Mouse (Mus musculus): ENCODE measurements around the gene Bicd1. TPM values are rescaled to one million over a fixed set of nuclear protein-coding genes. Genes with fewer than 3 reads are reported as not detected.

Gene Bicd1
- polyA plus RNA-seq, 1 experiment from 2014 or later, result 48.7 TPM

DNA sequence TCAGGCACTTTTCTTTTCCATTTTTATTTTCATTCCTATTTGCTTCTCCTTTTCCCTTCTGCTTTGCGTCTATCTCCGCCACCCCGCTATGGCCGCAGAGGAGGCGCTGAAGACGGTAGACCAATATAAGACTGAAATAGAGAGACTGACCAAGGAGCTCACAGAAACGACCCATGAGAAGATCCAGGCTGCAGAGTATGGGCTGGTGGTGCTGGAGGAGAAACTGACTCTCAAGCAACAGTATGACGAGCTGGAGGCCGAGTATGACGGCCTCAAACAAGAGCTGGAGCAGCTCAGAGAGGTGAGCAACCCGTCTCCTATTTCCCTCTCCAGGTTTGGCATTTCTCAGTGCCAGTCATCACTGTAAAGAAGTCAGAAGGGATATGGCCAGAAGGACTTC, 655 bp downstream of the Bicd1 start:
- H3K9ac ChIP-seq (ENCODE audit: low read depth, low read length), result peak overlapping the region; percentile 75
- peak; percentile 67 for ATAC-seq
- H3K36me3 ChIP-seq (ENCODE audit: control insufficient read depth, insufficient read depth, low read length), result no peaks in the 10 kb centered on the region

DNA sequence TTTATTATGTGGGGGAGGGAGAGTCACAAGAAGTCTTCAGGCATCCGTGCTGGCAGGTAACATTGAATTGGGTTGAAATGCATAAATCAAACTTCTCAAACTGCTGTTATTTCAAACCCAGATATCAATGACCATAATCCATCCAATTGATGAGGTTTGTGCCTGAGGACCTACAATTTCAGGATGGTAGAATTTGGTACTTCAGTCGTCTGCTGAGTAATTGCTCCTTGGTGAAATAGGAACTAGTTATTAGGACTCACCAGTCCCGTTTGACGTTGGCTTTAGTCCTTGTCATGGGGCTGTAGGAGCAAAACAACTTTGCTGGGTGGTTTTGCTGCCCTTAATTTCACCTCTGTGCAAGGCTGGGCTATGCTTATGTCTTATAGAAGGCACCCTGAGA, 1.2 kb downstream of the Bicd1 start:
- Histone ChIP-seq H3K4me3 (ENCODE audit: low read depth, low read length) (peak overlapping the region; percentile 60), H3K9me3 (replicated peaks; ENCODE audit: control insufficient read depth, low read length, poor library complexity, severe bottlenecking) (no peaks in the 10 kb centered on the region), H3K4me1 (ENCODE audit: control insufficient read depth, insufficient read depth, low read length) (peaks cover 12% of the 10 kb centered on the region), H3K36me3 (ENCODE audit: control insufficient read depth, insufficient read depth, low read length) (no peaks in the 10 kb centered on the region), H3K9ac (ENCODE audit: low read depth, low read length) (peak overlapping the region; percentile 75), H3K27ac (ENCODE audit: low read length) (peak overlapping the region; percentile 89), H3K4me2 (ENCODE audit: low read length) (peak overlapping the region; percentile 66), H3K27me3 (ENCODE audit: control insufficient read depth, insufficient read depth, low read depth, low read length) (no peaks in the 10 kb centered on the region)
- WGBS, result 4% methylated on average over 4 of the region's 4 CpGs
- no peak for ATAC-seq

More for the DNA sequence above, 655 bp downstream of the Bicd1 start:
- peak overlapping the region; percentile 66 for H3K4me2 ChIP-seq (ENCODE audit: low read length)
- WGBS, result under 1% methylated on average over 11 of the region's 11 CpGs
- H3K4me3 ChIP-seq (ENCODE audit: low read depth, low read length), result peak overlapping the region; percentile 60
- peaks cover 12% of the 10 kb centered on the region for H3K4me1 ChIP-seq (ENCODE audit: control insufficient read depth, insufficient read depth, low read length)
- no peaks in the 10 kb centered on the region for H3K27me3 ChIP-seq (ENCODE audit: control insufficient read depth, insufficient read depth, low read depth, low read length)
- no peaks in the 10 kb centered on the region for H3K9me3 ChIP-seq (replicated peaks; ENCODE audit: control insufficient read depth, low read length, poor library complexity, severe bottlenecking)
- peak overlapping the region; percentile 89 for H3K27ac ChIP-seq (ENCODE audit: low read length)

DNA sequence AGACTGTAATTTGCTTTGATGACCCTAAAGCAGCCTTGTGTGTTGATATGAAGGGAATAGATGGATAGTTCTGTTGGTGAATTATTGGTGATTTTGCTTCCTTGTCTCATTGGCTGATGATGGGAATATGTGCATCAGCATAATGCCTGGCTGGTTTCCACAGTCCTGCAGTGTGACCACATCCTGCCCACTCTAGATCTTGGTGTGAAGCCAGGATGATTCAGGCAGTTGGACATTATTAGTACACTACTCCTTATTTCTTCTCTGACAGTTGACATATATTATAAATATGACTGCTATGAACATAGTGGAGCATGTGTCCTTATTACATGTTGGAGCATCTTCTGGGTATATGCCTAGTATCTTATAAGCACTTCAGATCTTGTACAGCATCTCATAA, 4.6 kb downstream of the Bicd1 start:
- H3K27ac ChIP-seq (ENCODE audit: low read length), result no peak overlapping the region

DNA sequence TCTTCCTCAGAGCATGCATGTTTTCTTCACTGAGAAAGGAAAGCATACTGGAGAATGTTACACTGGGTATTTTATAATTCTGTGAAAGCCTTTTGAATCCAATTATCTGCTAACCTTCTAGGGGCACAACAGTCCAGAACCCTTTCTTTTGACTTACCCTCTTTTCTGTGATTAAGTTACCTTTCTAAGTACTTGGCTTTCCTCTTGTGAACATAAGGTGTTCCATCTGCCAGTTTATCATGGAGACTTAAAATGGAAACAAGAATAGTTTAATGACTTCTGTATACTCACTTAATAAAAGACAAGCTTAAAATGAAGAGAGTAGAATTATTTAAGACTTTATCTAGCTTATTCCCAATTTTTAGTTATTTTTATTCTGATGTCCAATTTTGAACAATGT, 16.1 kb downstream of the Bicd1 start:
- H3K4me3 ChIP-seq (ENCODE audit: low read depth, low read length), result no peak overlapping the region
- no peak overlapping the region for H3K27ac ChIP-seq (ENCODE audit: low read length)
- H3K4me1 ChIP-seq (ENCODE audit: control insufficient read depth, insufficient read depth, low read length), result no peaks in the 10 kb centered on the region
- no peak overlapping the region for H3K9ac ChIP-seq (ENCODE audit: low read depth, low read length)
- no peaks in the 10 kb centered on the region for H3K36me3 ChIP-seq (ENCODE audit: control insufficient read depth, insufficient read depth, low read length)
- ATAC-seq, result no peak
- no peak overlapping the region for H3K4me2 ChIP-seq (ENCODE audit: low read length)
- no peaks in the 10 kb centered on the region for H3K9me3 ChIP-seq (replicated peaks; ENCODE audit: control insufficient read depth, low read length, poor library complexity, severe bottlenecking)
- no peaks in the 10 kb centered on the region for H3K27me3 ChIP-seq (ENCODE audit: control insufficient read depth, insufficient read depth, low read depth, low read length)

More for the DNA sequence above, 4.6 kb downstream of the Bicd1 start:
- ATAC-seq, result no peak
- Histone ChIP-seq H3K4me1 (ENCODE audit: control insufficient read depth, insufficient read depth, low read length) (peaks cover 11% of the 10 kb centered on the region), H3K36me3 (ENCODE audit: control insufficient read depth, insufficient read depth, low read length) (no peaks in the 10 kb centered on the region), H3K9me3 (replicated peaks; ENCODE audit: control insufficient read depth, low read length, poor library complexity, severe bottlenecking) (no peaks in the 10 kb centered on the region), H3K4me3 (ENCODE audit: low read depth, low read length) (no peak overlapping the region), H3K4me2 (ENCODE audit: low read length) (no peak overlapping the region), H3K27me3 (ENCODE audit: control insufficient read depth, insufficient read depth, low read depth, low read length) (no peaks in the 10 kb centered on the region), H3K9ac (ENCODE audit: low read depth, low read length) (no peak overlapping the region)

DNA sequence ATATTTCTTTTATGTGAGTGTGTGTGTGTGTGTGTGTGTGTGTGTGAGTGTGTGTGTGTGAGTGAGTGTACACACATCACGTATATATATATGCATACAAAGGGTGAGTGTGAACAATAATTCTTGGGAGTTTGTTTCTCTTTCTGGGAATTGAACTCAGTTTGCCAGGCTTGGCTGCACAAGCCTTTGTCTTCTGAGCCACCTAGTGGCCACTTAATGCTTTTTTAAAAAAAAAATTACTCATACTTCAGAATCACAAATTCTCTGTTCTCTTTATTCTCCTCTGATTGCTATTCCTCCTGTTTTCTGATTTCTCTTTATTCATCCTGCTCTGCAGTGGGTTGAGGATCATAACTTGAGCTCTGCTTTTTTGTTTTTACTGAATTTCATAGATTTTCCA, 30.5 kb downstream of the Bicd1 start:
- H3K36me3 ChIP-seq (ENCODE audit: control insufficient read depth, insufficient read depth, low read length), result peaks cover 8% of the 10 kb centered on the region; the same call in 1 of the 2 replicates
- H3K4me2 ChIP-seq (ENCODE audit: low read length), result no peak overlapping the region
- 78% methylated on average over 1 of the region's 1 CpGs for WGBS
- H3K9me3 ChIP-seq (replicated peaks; ENCODE audit: control insufficient read depth, low read length, poor library complexity, severe bottlenecking), result peaks cover 15% of the 10 kb centered on the region
- H3K27me3 ChIP-seq (ENCODE audit: control insufficient read depth, insufficient read depth, low read depth, low read length), result no peaks in the 10 kb centered on the region
- H3K4me1 ChIP-seq (ENCODE audit: control insufficient read depth, insufficient read depth, low read length), result no peaks in the 10 kb centered on the region; the same call in 1 of the 2 replicates
- H3K27ac ChIP-seq (ENCODE audit: low read length), result no peak overlapping the region
- no peak overlapping the region for H3K4me3 ChIP-seq (ENCODE audit: low read depth, low read length)
- no peak for ATAC-seq
- H3K9ac ChIP-seq (ENCODE audit: low read depth, low read length), result no peak overlapping the region

DNA sequence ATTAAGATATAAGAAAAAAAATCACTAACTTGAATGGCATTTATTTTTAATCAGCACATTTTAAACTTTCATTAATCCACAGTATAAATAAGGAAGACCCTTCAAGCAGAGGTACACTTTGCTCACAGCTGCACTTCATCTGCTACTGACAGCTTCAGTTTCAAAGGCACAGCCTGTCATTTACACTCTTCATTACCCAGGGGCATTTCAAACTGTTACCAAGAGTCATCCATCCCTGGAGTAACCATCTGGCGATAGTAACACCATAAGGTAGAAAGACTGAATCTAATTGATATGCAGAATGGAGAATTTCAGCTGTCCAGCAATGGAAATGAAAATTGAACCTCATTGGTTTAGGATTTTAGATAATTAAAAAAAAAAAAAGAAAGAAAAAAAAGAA, 34.2 kb downstream of the Bicd1 start:
- Histone ChIP-seq H3K4me3 (ENCODE audit: low read depth, low read length) (no peak overlapping the region), H3K9ac (ENCODE audit: low read depth, low read length) (no peak overlapping the region), H3K36me3 (ENCODE audit: control insufficient read depth, insufficient read depth, low read length) (no peaks in the 10 kb centered on the region), H3K4me1 (ENCODE audit: control insufficient read depth, insufficient read depth, low read length) (no peaks in the 10 kb centered on the region; the same call in 1 of the 2 replicates), H3K27me3 (ENCODE audit: control insufficient read depth, insufficient read depth, low read depth, low read length) (no peaks in the 10 kb centered on the region), H3K4me2 (ENCODE audit: low read length) (no peak overlapping the region), H3K9me3 (replicated peaks; ENCODE audit: control insufficient read depth, low read length, poor library complexity, severe bottlenecking) (no peaks in the 10 kb centered on the region), H3K27ac (ENCODE audit: low read length) (no peak overlapping the region)
- 15% methylated on average over 1 of the region's 1 CpGs for WGBS
- ATAC-seq, result peak; percentile 76

DNA sequence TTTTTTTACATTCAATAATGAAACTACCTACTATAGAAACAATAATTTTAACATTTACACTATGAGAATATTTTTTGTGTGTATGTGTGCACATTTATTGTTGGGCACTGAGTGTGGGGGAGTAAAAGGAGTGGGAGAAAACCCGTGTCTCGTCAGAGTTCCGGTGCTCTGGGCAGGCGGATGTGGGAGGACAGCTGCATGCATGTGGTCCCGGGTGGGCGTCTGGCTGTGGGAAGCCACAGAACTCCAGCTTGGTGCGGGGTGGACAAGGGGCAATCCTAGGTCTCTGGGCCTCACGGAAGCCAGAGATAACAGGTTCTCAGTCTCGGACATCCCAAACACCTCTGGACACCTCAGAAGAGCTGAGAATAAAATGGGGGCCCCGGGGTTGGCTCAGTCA, 37.2 kb downstream of the Bicd1 start:
- no peak for ATAC-seq
- H3K4me3 ChIP-seq (ENCODE audit: low read depth, low read length), result no peak overlapping the region
- no peak overlapping the region for H3K9ac ChIP-seq (ENCODE audit: low read depth, low read length)
- WGBS, result 87% methylated on average over 10 of the region's 10 CpGs
- no peaks in the 10 kb centered on the region for H3K36me3 ChIP-seq (ENCODE audit: control insufficient read depth, insufficient read depth, low read length)
- no peak overlapping the region for H3K27ac ChIP-seq (ENCODE audit: low read length)
- H3K27me3 ChIP-seq (ENCODE audit: control insufficient read depth, insufficient read depth, low read depth, low read length), result no peaks in the 10 kb centered on the region
- no peak overlapping the region for H3K4me2 ChIP-seq (ENCODE audit: low read length)
- H3K4me1 ChIP-seq (ENCODE audit: control insufficient read depth, insufficient read depth, low read length), result no peaks in the 10 kb centered on the region; the same call in 1 of the 2 replicates
- no peaks in the 10 kb centered on the region; the same call in 1 of the 2 replicates for H3K9me3 ChIP-seq (replicated peaks; ENCODE audit: control insufficient read depth, low read length, poor library complexity, severe bottlenecking)

DNA sequence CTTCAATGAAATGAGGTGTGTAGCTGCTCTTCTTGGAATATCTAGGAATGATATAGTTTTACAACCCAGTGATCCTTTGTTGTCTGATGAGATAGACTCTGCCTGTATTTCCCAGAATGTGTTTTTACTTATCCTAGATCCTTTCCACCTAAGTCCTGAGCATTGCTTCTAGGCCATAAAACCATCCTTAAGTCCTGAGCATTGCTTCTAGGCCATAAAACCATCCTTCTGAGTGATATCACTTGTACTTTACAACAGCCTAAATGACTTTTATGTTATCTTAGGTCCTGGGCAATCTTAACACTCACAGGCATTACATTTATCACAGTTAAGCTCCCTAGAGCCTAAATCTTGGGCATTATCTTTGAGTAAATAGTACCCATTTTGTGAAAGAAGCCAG, 48.6 kb downstream of the Bicd1 start:
- no peak for ATAC-seq
- Histone ChIP-seq H3K4me3 (ENCODE audit: low read depth, low read length) (no peak overlapping the region), H3K27ac (ENCODE audit: low read length) (no peak overlapping the region), H3K4me2 (ENCODE audit: low read length) (no peak overlapping the region), H3K36me3 (ENCODE audit: control insufficient read depth, insufficient read depth, low read length) (no peaks in the 10 kb centered on the region), H3K27me3 (ENCODE audit: control insufficient read depth, insufficient read depth, low read depth, low read length) (no peaks in the 10 kb centered on the region), H3K4me1 (ENCODE audit: control insufficient read depth, insufficient read depth, low read length) (no peaks in the 10 kb centered on the region), H3K9me3 (replicated peaks; ENCODE audit: control insufficient read depth, low read length, poor library complexity, severe bottlenecking) (no peaks in the 10 kb centered on the region), H3K9ac (ENCODE audit: low read depth, low read length) (no peak overlapping the region)

DNA sequence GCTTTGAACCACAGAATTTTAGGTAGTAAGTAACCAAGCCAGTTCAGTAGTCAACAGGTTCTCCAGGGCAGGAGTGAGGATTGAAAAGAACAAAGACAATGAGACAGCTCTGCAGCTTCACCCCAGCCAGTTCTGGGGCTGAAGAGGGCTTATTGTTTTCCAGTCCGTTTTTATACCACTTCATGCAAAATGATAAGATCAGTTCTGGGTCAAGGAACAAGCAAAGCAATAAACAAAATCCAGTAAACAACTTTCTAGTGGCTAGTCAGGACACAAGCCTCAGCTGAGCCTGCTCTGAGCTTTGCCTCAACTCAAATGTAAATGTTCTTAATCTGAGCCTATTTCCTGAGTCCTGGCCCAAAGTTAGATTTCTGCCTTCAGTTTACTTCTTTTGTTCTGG, 52.3 kb downstream of the Bicd1 start:
- Histone ChIP-seq H3K27ac (ENCODE audit: low read length) (no peak overlapping the region), H3K4me1 (ENCODE audit: control insufficient read depth, insufficient read depth, low read length) (no peaks in the 10 kb centered on the region), H3K27me3 (ENCODE audit: control insufficient read depth, insufficient read depth, low read depth, low read length) (no peaks in the 10 kb centered on the region), H3K36me3 (ENCODE audit: control insufficient read depth, insufficient read depth, low read length) (no peaks in the 10 kb centered on the region), H3K4me2 (ENCODE audit: low read length) (no peak overlapping the region), H3K9ac (ENCODE audit: low read depth, low read length) (no peak overlapping the region), H3K4me3 (ENCODE audit: low read depth, low read length) (no peak overlapping the region), H3K9me3 (replicated peaks; ENCODE audit: control insufficient read depth, low read length, poor library complexity, severe bottlenecking) (no peaks in the 10 kb centered on the region)
- ATAC-seq, result no peak
- 12% methylated on average over 1 of the region's 1 CpGs for WGBS

DNA sequence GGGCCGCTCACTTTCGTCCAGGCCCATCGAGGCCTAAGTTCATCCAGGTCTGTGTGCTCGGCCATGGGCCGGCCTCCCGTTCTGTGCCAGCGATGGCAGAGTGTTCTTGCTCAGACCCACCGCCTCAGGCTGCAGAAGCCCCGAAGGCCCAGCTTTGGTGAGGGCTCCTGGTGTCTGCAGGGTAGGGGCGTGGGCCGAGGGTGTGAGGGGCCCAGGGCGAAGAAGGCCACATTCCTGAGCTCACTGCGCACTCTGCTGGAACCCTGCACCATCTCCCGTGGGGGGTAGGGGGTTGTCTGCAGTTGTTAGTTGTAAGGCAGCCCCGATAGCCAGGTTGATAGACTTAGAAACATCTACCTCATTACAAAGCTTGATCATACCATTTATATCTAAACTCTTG, 62.8 kb downstream of the Bicd1 start:
- ATAC-seq, result no peak
- H3K4me1 ChIP-seq (ENCODE audit: control insufficient read depth, insufficient read depth, low read length), result no peaks in the 10 kb centered on the region
- no peak overlapping the region for H3K27ac ChIP-seq (ENCODE audit: low read length)
- 84% methylated on average over 15 of the region's 15 CpGs for WGBS
- H3K36me3 ChIP-seq (ENCODE audit: control insufficient read depth, insufficient read depth, low read length), result no peaks in the 10 kb centered on the region
- no peaks in the 10 kb centered on the region for H3K9me3 ChIP-seq (replicated peaks; ENCODE audit: control insufficient read depth, low read length, poor library complexity, severe bottlenecking)
- no peaks in the 10 kb centered on the region for H3K27me3 ChIP-seq (ENCODE audit: control insufficient read depth, insufficient read depth, low read depth, low read length)
- no peak overlapping the region for H3K9ac ChIP-seq (ENCODE audit: low read depth, low read length)
- H3K4me3 ChIP-seq (ENCODE audit: low read depth, low read length), result no peak overlapping the region
- no peak overlapping the region for H3K4me2 ChIP-seq (ENCODE audit: low read length)
